Mouse (Mus musculus) bone marrow macrophage, adult 2 months (primary cell): ENCODE measurements around the gene Ifnz.
"Not testable (repeated sequence)": the region's sequence is repeated elsewhere in the genome, so short reads cannot be mapped to it uniquely, and the experiment has no call there.

Experiments
- CTCF ChIP-seq: IDR thresholded peaks from 2 replicates; pipeline ENCODE4 v1.5.1; 2012; ENCODE audit warnings: low read depth, mild to moderate bottlenecking, low read length, moderate library complexity
- POLR2A ChIP-seq: IDR thresholded peaks from 2 replicates; pipeline ENCODE4 v1.6.1; 2012; ENCODE audit warnings: mild to moderate bottlenecking, low read depth, low read length, borderline replicate concordance

DNA sequence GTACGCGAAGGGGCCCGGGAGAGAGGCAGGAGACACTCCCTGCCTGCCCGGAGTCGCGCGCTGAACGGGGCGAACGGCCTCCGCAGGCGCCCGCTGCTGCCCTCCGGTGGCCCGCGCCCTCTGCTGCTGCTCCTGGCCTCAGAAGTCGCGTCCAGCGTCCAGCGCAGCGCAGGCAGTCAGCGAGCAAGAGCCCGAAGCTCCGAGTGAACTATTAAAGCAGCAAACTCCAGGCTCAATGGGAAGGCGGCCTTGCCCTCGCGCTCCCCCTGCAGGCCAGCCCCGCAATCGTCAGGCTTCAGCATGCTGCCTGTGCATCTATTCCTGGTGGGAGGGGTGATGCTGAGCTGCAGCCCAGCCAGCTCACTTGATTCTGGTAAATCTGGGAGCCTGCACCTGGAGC lies 2.4 kb upstream of the Ifnz start, which contains the start of gene Gm13272:
- not testable (repeated sequence) for TF ChIP-seq CTCF, POLR2A
